Mouse (Mus musculus) testis, adult 2 months (tissue): ENCODE measurements around the gene Nub1. TPM values are rescaled to one million over a fixed set of nuclear protein-coding genes. Genes with fewer than 3 reads are reported as not detected.

Experiments
- H3K27ac ChIP-seq: fragments of 200-500 bp; 2 replicates; pipeline ENCODE4 v1.5.1; 2012; ENCODE audit warnings: low read depth, low read length; ENCODE audit not compliant: control insufficient read depth, insufficient read depth
- H3K27me3 ChIP-seq: fragments of 200-500 bp; 2 replicates; pipeline ENCODE4 v1.6.1; 2012; ENCODE audit warnings: mild to moderate bottlenecking, low read length, moderate library complexity; ENCODE audit not compliant: control insufficient read depth, insufficient read depth
- H3K36me3 ChIP-seq: fragments of 200-500 bp; 2 replicates; pipeline ENCODE4 v1.6.1; 2012; ENCODE audit warnings: mild to moderate bottlenecking, low read length; ENCODE audit not compliant: control insufficient read depth, insufficient read depth
- H3K4me1 ChIP-seq: fragments of 200-500 bp; 2 replicates; pipeline ENCODE4 v1.6.1; 2012; ENCODE audit warnings: low read length; ENCODE audit not compliant: control insufficient read depth, insufficient read depth
- H3K4me3 ChIP-seq: fragments of 200-500 bp; 2 replicates; pipeline ENCODE4 v1.5.1; 2012; ENCODE audit warnings: low read depth, mild to moderate bottlenecking, low read length, moderate library complexity, mixed read lengths; ENCODE audit not compliant: control insufficient read depth
- CTCF ChIP-seq: fragments of 200-500 bp; IDR thresholded peaks from 2 replicates; pipeline ENCODE4 v1.5.1; 2012; ENCODE audit warnings: low read depth, mild to moderate bottlenecking, inconsistent platforms, low read length, moderate library complexity; ENCODE audit not compliant: control insufficient read depth, insufficient read depth, insufficient replicate concordance
- POLR2A ChIP-seq: fragments of 200-500 bp; IDR thresholded peaks from 2 replicates; pipeline ENCODE4 v1.6.1; 2012; ENCODE audit warnings: low read depth, mild to moderate bottlenecking, inconsistent platforms, low read length, moderate library complexity; ENCODE audit not compliant: control insufficient read depth
- polyA plus RNA-seq: library from polyadenylated mRNA; depleted of rRNA; stranded (reverse); fragments of >200 nt; gene quantifications from 2 replicates; pipeline ENCODE4 v1.2.3, GENCODE M21; 2012; rRNA removed

Nub1 gene
- polyA plus RNA-seq = 46.5 and 49.9 TPM in 2 replicates

DNA sequence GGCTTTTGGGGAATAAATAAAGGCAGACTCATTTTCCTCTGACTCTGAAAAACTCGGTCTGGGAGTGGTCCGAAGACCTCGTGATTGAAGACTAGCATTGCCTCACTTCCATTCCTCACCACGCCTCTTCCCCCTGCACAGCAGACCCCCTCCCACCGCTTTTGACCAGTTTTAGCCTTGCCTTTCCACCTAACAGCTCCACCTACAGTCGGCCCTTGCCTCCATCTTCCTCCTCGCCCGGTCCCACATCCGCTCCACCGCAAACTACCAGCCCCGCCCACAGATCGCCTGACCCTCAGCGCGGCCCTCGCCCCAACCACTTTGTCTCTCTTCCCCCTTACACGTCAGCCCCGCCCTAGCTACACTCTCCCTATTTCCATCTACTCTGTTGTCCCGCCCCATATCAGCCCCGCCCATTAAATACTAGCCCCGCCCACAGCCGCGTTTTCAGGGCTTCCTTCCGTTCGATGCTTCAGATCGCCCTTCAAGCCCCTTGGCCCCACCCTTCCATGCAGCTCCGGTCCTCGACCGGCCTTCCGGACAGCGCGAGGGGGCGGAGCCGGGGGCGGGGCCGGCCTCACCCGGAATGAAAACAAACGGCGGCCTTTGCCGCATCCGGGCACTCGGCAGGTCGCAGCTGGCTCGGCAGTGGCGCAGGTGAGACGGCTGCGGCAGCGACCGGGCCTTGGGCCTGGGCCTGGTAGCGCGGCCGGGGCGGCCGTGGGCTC, at the start of gene Nub1:
Gene Nub1, plus strand, starts transcription at position 167 of the 728 bp plus-strand sequence.
- Histone ChIP-seq H3K36me3 (no peaks in the 10 kb centered on the region; the same call in none of the 2 replicates), H3K27ac (peak within 1 kb of the TSS; percentile 83), H3K4me1 (peaks cover 7% of the 10 kb centered on the region), H3K27me3 (no peaks in the 10 kb centered on the region), H3K4me3 (peak within 1 kb of the TSS; percentile 87)
- peak; percentile 65 for TF ChIP-seq POLR2A
- TF ChIP-seq CTCF = peak; percentile 5; the same call in 1 of the 2 replicates

DNA sequence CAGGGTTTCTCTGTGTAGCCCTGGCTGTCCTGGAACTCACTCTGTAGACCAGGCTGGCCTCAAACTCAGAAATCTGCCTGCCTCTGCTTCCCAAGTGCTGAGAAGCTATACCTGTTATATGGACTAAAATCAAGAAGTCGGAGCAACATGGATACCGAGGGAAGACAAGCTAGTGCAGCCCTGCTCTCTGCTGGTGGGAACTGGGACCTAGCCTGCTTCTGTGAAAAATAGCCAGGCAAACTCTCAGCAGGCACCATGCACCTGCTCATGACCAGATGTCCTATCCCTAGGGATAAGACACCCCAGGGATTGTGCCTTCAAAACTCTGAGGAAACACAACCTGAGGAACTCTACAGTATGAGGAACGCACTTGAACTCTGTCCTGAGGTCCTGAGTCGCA, 48.3 kb upstream of the Nub1 start:
- no peaks in the 10 kb centered on the region for H3K27me3 ChIP-seq
- H3K4me3 ChIP-seq = no peak overlapping the region
- no peak overlapping the region for H3K27ac ChIP-seq
- H3K36me3 ChIP-seq = no peaks in the 10 kb centered on the region
- H3K4me1 ChIP-seq = no peaks in the 10 kb centered on the region
- TF ChIP-seq POLR2A (no peak), CTCF (peak; percentile 26; the same call in 1 of the 2 replicates)

DNA sequence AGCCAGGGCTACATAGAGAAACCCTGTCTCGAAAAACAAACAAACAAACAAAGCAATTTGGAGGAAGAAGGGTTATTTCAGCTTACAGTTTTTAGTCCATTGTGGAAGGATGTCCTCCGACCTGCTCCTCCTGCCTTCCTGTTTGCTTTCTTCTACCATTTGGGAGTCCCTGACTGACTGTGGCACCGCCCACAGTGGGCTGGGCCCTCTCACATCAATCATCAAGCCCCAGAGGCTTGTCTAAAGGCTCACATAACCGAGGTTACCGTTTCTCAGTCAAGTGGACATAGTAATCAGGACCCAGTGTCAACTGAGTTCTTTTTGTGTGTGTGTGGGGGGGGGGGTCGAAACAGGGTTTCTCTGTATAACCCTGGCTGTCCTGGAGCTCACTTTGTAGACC, 47.2 kb upstream of the Nub1 start:
- Histone ChIP-seq H3K36me3 (no peaks in the 10 kb centered on the region), H3K4me1 (no peaks in the 10 kb centered on the region), H3K27ac (no peak overlapping the region), H3K4me3 (no peak overlapping the region), H3K27me3 (no peaks in the 10 kb centered on the region)
- TF ChIP-seq POLR2A (no peak), CTCF (no peak)

DNA sequence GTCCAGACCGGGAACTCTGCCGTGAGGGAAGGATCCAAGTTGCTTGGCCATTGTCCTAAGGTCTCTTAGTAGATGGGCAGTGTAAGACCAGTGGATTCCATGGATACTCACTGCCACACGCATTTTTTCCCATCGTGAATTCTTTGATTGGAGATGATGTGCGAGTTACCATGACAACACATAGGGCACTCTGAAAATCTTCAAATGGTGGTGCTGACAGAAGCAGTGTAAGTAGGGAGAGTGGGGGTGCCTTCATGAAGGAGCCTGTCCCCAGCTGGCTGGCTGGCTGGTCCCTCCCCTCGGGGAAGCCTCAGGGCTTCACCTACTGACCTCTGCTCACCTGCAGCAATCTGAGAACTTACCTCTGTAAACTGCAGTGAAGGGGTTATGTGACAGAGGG, 46.3 kb upstream of the Nub1 start:
- no peak overlapping the region for H3K4me3 ChIP-seq
- TF ChIP-seq CTCF = no peak
- TF ChIP-seq POLR2A = no peak
- no peaks in the 10 kb centered on the region for H3K4me1 ChIP-seq
- no peak overlapping the region for H3K27ac ChIP-seq
- H3K36me3 ChIP-seq = no peaks in the 10 kb centered on the region
- no peaks in the 10 kb centered on the region for H3K27me3 ChIP-seq

DNA sequence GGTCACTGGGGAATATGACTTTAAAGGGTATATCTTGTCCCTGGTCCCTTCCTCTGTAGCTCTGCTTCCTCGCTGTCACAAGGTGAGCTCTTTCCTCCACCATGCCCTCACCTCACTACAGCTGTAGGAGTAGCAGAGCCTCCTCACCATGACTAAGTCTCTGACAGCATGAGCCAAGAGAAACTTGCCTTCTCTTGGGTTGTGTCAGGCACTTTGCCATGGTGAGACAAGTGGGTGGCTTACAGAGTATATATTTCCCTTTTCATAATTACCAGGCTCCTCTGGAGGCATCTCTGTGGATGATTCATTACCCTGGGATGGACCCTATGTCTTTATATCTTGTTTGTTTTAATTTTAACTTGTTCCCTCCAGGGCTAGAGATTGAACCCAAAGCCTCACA, 39.9 kb upstream of the Nub1 start:
- Histone ChIP-seq H3K27ac (peak overlapping the region; percentile 78), H3K36me3 (no peaks in the 10 kb centered on the region), H3K27me3 (no peaks in the 10 kb centered on the region), H3K4me3 (peak overlapping the region; percentile 91), H3K4me1 (no peaks in the 10 kb centered on the region)
- peak; percentile 41; the same call in 1 of the 2 replicates for TF ChIP-seq POLR2A
- TF ChIP-seq CTCF = no peak

DNA sequence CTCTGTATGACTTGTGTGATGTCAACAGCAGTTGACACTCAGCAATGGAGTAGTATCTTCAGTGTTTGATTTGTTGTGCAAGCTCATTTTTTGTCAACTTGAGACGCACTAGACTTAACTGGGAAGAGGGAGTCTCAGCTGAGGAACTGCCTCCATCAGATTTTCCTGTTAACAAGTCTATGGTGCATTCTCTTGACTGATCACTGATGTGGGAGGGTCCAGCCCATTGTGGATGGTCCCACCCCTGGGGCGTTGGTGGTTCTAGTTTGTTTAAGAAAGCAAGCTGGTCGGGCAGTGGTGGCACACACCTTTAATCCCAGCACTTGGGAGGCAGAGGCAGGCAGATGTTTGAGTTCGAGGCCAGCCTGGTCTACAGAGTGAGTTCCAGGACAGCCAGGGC, 36.1 kb upstream of the Nub1 start:
- Histone ChIP-seq H3K27ac (no peak overlapping the region), H3K36me3 (no peaks in the 10 kb centered on the region), H3K4me3 (no peak overlapping the region), H3K27me3 (no peaks in the 10 kb centered on the region), H3K4me1 (peaks cover 3% of the 10 kb centered on the region)
- TF ChIP-seq CTCF (no peak), POLR2A (no peak)

DNA sequence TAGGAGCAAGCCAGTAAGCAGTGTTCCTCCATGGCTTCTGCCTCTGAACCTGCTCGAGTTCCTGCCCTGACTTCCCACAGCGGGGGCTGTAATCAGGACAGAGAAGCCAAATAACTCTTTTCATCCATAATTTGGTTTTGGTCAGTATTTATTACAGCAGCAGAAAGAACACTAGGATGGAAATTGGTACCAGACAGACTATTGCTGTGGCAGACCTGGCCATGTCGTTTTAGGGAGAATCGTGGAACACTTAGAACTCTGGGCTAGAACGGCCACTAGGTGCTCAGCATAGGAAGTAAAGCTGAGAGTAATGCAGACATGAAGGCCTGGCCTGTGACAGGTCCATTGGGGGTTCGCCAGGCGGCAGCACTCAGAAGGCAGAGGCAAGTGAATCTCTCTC, 35.6 kb upstream of the Nub1 start:
- Histone ChIP-seq H3K36me3 (no peaks in the 10 kb centered on the region), H3K27ac (no peak overlapping the region), H3K4me1 (peaks cover 3% of the 10 kb centered on the region), H3K4me3 (no peak overlapping the region), H3K27me3 (no peaks in the 10 kb centered on the region)
- TF ChIP-seq POLR2A = no peak
- TF ChIP-seq CTCF = no peak
